Comparison of ENCODE assay signal across 8 mouse cellular contexts in the genomic region with DNA sequence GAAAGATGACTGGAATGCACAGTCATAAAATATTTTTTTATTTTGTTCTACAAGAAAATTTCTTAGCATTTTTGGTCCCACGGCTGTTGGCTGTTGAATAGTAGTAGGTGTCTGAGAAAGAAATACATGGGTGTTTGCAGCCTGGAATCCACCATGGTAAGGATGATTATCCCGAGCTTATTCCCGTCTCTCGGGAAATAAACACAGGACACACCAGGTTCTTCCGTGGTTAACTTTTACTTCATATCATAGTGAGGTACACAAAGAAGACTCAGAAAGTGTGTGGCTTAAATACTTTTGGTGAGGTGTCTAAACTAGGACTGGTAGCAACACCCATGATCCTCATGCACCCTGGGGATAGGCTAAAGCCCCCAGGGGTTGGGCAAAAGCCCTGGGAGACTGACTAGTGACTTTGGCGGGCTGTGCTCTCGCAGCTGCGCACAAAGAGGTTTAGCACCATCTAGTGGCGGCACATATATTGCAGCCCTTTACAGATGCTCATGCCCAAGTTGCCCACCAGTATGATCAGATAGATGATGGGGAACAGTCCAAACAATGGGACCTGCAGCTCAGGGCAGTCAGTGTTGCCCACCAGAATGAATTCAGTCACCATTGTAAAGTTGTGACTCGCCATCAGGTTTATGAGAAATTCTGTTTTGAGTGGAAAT. TPM values are rescaled to one million over a fixed set of nuclear protein-coding genes. Genes with fewer than 3 reads are reported as not detected.
DNase-seq lines count a peak whose midpoint lies in the region; ATAC-seq and TF ChIP-seq lines count a peak whose summit lies in the region.

No protein-coding gene starts in this region.

- H3K4me2 ChIP-seq in forebrain, embryonic 14.5 days (ENCODE audit: low read length), result no peak overlapping the region
- H3K4me2 ChIP-seq in hindbrain, embryonic 14.5 days (replicated peaks), result 0 out of 2 replicates have a peak overlapping the region, but pooled peaks have one; percentile 19

- no peaks in the 10 kb centered on the region for H3K4me1 ChIP-seq in ES-E14 (ENCODE audit: control insufficient read depth in 2 of 2, insufficient read depth in 2 of 2, low read length in 2 of 2, poor library complexity in 1 of 2)
- H3K4me1 ChIP-seq in bone marrow macrophage, adult 2 months (ENCODE audit: control insufficient read depth, insufficient read depth, low read length), result no peaks in the 10 kb centered on the region
- H3K4me1 ChIP-seq in forebrain, embryonic 14.5 days (ENCODE audit: control insufficient read depth, insufficient read depth, low read length), result no peaks in the 10 kb centered on the region
- no peaks in the 10 kb centered on the region for H3K4me1 ChIP-seq in hindbrain, embryonic 14.5 days (replicated peaks; ENCODE audit: control insufficient read depth, insufficient read depth, low read length)

- H3K9ac ChIP-seq in ES-E14 (ENCODE audit: insufficient read depth, low read depth, low read length, poor library complexity, severe bottlenecking), result no peak overlapping the region
- no peak overlapping the region for H3K9ac ChIP-seq in forebrain, embryonic 14.5 days (ENCODE audit: low read length)
- no peak overlapping the region for H3K9ac ChIP-seq in hindbrain, embryonic 14.5 days

- H3K9me3 ChIP-seq in ES-E14 (ENCODE audit: control insufficient read depth, insufficient read depth, low read depth, low read length), result no peaks in the 10 kb centered on the region
- no peaks in the 10 kb centered on the region for H3K9me3 ChIP-seq in forebrain, embryonic 14.5 days (replicated peaks; ENCODE audit: control insufficient read depth, low read length)
- H3K9me3 ChIP-seq in hindbrain, embryonic 14.5 days (ENCODE audit: control insufficient read depth, low read length), result no peaks in the 10 kb centered on the region

- in situ Hi-C loops in ES-E14 (cut with MboI; ENCODE audit: low sequenced_read_pairs in 2 of 2, unreplicated experiment in 2 of 2), result loop anchor here in 1 of 2 experiments (10.0 kb wide), 1 partner anchor 740 kb away; no protein-coding TSS in a partner anchor

- H3K27ac ChIP-seq in ES-E14 (ENCODE audit: insufficient read depth, low read depth, low read length, poor library complexity, severe bottlenecking), result no peak overlapping the region
- no peak overlapping the region for H3K27ac ChIP-seq in bone marrow macrophage, adult 2 months (ENCODE audit: insufficient read depth, low read depth, low read length)
- no peak overlapping the region for H3K27ac ChIP-seq in forebrain, embryonic 14.5 days (ENCODE audit: low read depth, low read length)
- no peak overlapping the region for H3K27ac ChIP-seq in hindbrain, embryonic 14.5 days

- peak; percentile 87 for ATAC-seq in forebrain, embryonic 14.5 days
- peak; percentile 51; the same call in 1 of the 2 replicates for ATAC-seq in hindbrain, embryonic 14.5 days (ENCODE audit: low FRiP score)
- no peak for ATAC-seq in inflammation-experienced regulatory T-cells, adult 6 months

- DNase-seq in ES-E14 (ENCODE audit: low read depth, low spot score), result no peak
- DNase-seq in forebrain, embryonic 14.5 days (ENCODE audit: low spot score), result peak; percentile 68
- DNase-seq in hindbrain, embryonic 14.5 days (ENCODE audit: low spot score), result peak; percentile 67
- DNase-seq in layer of hippocampus, postnatal 36 days, result peak; percentile 35 to 43
- DNase-seq in lung, postnatal 4 days, result peak; percentile 25
- DNase-seq in right cerebral cortex, postnatal 25 days, result peak; percentile 12

- H3K36me3 ChIP-seq in ES-E14 (ENCODE audit: control insufficient read depth, insufficient read depth, low read length, poor library complexity, severe bottlenecking), result no peaks in the 10 kb centered on the region
- no peaks in the 10 kb centered on the region for H3K36me3 ChIP-seq in forebrain, embryonic 14.5 days (ENCODE audit: control insufficient read depth, insufficient read depth, low read length)
- H3K36me3 ChIP-seq in hindbrain, embryonic 14.5 days (replicated peaks; ENCODE audit: control insufficient read depth, insufficient read depth), result no peaks in the 10 kb centered on the region

- H3K27me3 ChIP-seq in forebrain, embryonic 14.5 days (replicated peaks; ENCODE audit: control insufficient read depth, insufficient read depth, low read length), result no peaks in the 10 kb centered on the region
- H3K27me3 ChIP-seq in hindbrain, embryonic 14.5 days (ENCODE audit: control insufficient read depth, insufficient read depth, low read length), result no peaks in the 10 kb centered on the region

- H3K4me3 ChIP-seq in ES-E14 (ENCODE audit: insufficient read depth in 1 of 2, low read depth in 1 of 2, low read length in 2 of 2, poor library complexity in 1 of 2, severe bottlenecking in 1 of 2), result no peak overlapping the region
- no peak overlapping the region for H3K4me3 ChIP-seq in bone marrow macrophage, adult 2 months (ENCODE audit: insufficient read depth, low read length)
- no peak overlapping the region for H3K4me3 ChIP-seq in forebrain, embryonic 14.5 days (ENCODE audit: low read depth, low read length)
- no peak overlapping the region for H3K4me3 ChIP-seq in hindbrain, embryonic 14.5 days (replicated peaks; ENCODE audit: low read length)

- TF ChIP-seq CTCF in bone marrow macrophage, adult 2 months (IDR thresholded peaks at IDR 0.05; ENCODE audit: low read depth, low read length), result peak; percentile 68

- no peak for TF ChIP-seq POLR2A in bone marrow macrophage, adult 2 months (IDR thresholded peaks at IDR 0.05; ENCODE audit: borderline replicate concordance, low read depth, low read length)

- WGBS in forebrain, embryonic 14.5 days, result 37% methylated on average over 10 of the region's 10 CpGs
- 40% methylated on average over 10 of the region's 10 CpGs for WGBS in hindbrain, embryonic 14.5 days

TF ChIP-seq in ES-E14, 5 proteins besides CTCF, POLR2A, EP300 and RAD21:
- peak; percentile 91 for TF ChIP-seq ZC3H11A (IDR thresholded peaks at IDR 0.05; ENCODE audit: borderline replicate concordance, low read depth, low read length)
- TF ChIP-seq CHD2 (IDR thresholded peaks at IDR 0.05; ENCODE audit: low read depth, low read length), result no peak
- no peak for TF ChIP-seq MAFK (IDR thresholded peaks at IDR 0.05; ENCODE audit: insufficient read depth, low read depth, low read length)
- TF ChIP-seq ZNF384 (IDR thresholded peaks at IDR 0.05; ENCODE audit: low read depth, low read length), result no peak

RNA-seq across cellular contexts. Expression of a gene that starts 8.5 kb away (rescaled TPM):
- total RNA-seq in ES-E14 (2012; rRNA removed), result not detected in 2 replicates
- not detected in 2 replicates for polyA plus RNA-seq in bone marrow macrophage, adult 2 months (2012; ENCODE audit: insufficient read depth, insufficient read length, missing spikeins)
- polyA plus RNA-seq in forebrain, embryonic 14.5 days (2014; fragmentation: Nextera tagmentation; extraction: Ambion mirVana), result not detected in 2 replicates
- not detected in 2 replicates for polyA plus RNA-seq in hindbrain, embryonic 14.5 days (2014; fragmentation: Nextera tagmentation; extraction: Ambion mirVana)
- total RNA-seq in layer of hippocampus, postnatal 36 days (2021), result not detected
- polyA plus RNA-seq in inflammation-experienced regulatory T-cells, adult 6 months (2017; shearing (Covaris generic)), result not detected

RNA-seq across cellular contexts. Expression of a gene that starts 14.2 kb away (rescaled TPM):
- not detected in 2 replicates for total RNA-seq in ES-E14 (2012; rRNA removed)
- polyA plus RNA-seq in bone marrow macrophage, adult 2 months (2012; ENCODE audit: insufficient read depth, insufficient read length, missing spikeins), result not detected in 2 replicates
- polyA plus RNA-seq in forebrain, embryonic 14.5 days (2014; fragmentation: Nextera tagmentation; extraction: Ambion mirVana), result not detected in 2 replicates
- not detected in 2 replicates for polyA plus RNA-seq in hindbrain, embryonic 14.5 days (2014; fragmentation: Nextera tagmentation; extraction: Ambion mirVana)
- total RNA-seq in layer of hippocampus, postnatal 36 days (2021), result not detected
- not detected for polyA plus RNA-seq in inflammation-experienced regulatory T-cells, adult 6 months (2017; shearing (Covaris generic))

RNA-seq across cellular contexts. Expression of a gene that starts 22.6 kb away (rescaled TPM):
- not detected in 2 replicates for total RNA-seq in ES-E14 (2012; rRNA removed)
- polyA plus RNA-seq in bone marrow macrophage, adult 2 months (2012; ENCODE audit: insufficient read depth, insufficient read length, missing spikeins), result not detected in 2 replicates
- not detected in 2 replicates for polyA plus RNA-seq in forebrain, embryonic 14.5 days (2014; fragmentation: Nextera tagmentation; extraction: Ambion mirVana)
- polyA plus RNA-seq in hindbrain, embryonic 14.5 days (2014; fragmentation: Nextera tagmentation; extraction: Ambion mirVana), result not detected in 2 replicates
- not detected for total RNA-seq in layer of hippocampus, postnatal 36 days (2021)
- not detected for polyA plus RNA-seq in inflammation-experienced regulatory T-cells, adult 6 months (2017; shearing (Covaris generic))

RNA-seq across cellular contexts. Expression of a gene that starts 38.0 kb away (rescaled TPM):
- total RNA-seq in ES-E14 (2012; rRNA removed), result not detected in 2 replicates
- polyA plus RNA-seq in bone marrow macrophage, adult 2 months (2012; ENCODE audit: insufficient read depth, insufficient read length, missing spikeins), result 0.24 TPM in 1 of 2 replicates, not detected in the other
- polyA plus RNA-seq in forebrain, embryonic 14.5 days (2014; fragmentation: Nextera tagmentation; extraction: Ambion mirVana), result not detected in 2 replicates
- not detected in 2 replicates for polyA plus RNA-seq in hindbrain, embryonic 14.5 days (2014; fragmentation: Nextera tagmentation; extraction: Ambion mirVana)
- total RNA-seq in layer of hippocampus, postnatal 36 days (2021), result not detected
- not detected for polyA plus RNA-seq in inflammation-experienced regulatory T-cells, adult 6 months (2017; shearing (Covaris generic))

RNA-seq across cellular contexts. Expression of a gene that starts 43.7 kb away (rescaled TPM):
- not detected in 2 replicates for total RNA-seq in ES-E14 (2012; rRNA removed)
- polyA plus RNA-seq in bone marrow macrophage, adult 2 months (2012; ENCODE audit: insufficient read depth, insufficient read length, missing spikeins), result not detected in 2 replicates
- not detected in 2 replicates for polyA plus RNA-seq in forebrain, embryonic 14.5 days (2014; fragmentation: Nextera tagmentation; extraction: Ambion mirVana)
- polyA plus RNA-seq in hindbrain, embryonic 14.5 days (2014; fragmentation: Nextera tagmentation; extraction: Ambion mirVana), result not detected in 2 replicates
- total RNA-seq in layer of hippocampus, postnatal 36 days (2021), result not detected
- polyA plus RNA-seq in inflammation-experienced regulatory T-cells, adult 6 months (2017; shearing (Covaris generic)), result not detected
